Mouse (Mus musculus): ENCODE measurements around the gene Spata21. TPM values are rescaled to one million over a fixed set of nuclear protein-coding genes. Genes with fewer than 3 reads are reported as not detected.
"Not testable (repeated sequence)": the region's sequence is repeated elsewhere in the genome, so short reads cannot be mapped to it uniquely, and the experiment has no call there.

The Spata21 gene
- total and polyA plus RNA-seq, 2 experiments from 2014 or later, result 0.25 to 0.27 TPM

DNA sequence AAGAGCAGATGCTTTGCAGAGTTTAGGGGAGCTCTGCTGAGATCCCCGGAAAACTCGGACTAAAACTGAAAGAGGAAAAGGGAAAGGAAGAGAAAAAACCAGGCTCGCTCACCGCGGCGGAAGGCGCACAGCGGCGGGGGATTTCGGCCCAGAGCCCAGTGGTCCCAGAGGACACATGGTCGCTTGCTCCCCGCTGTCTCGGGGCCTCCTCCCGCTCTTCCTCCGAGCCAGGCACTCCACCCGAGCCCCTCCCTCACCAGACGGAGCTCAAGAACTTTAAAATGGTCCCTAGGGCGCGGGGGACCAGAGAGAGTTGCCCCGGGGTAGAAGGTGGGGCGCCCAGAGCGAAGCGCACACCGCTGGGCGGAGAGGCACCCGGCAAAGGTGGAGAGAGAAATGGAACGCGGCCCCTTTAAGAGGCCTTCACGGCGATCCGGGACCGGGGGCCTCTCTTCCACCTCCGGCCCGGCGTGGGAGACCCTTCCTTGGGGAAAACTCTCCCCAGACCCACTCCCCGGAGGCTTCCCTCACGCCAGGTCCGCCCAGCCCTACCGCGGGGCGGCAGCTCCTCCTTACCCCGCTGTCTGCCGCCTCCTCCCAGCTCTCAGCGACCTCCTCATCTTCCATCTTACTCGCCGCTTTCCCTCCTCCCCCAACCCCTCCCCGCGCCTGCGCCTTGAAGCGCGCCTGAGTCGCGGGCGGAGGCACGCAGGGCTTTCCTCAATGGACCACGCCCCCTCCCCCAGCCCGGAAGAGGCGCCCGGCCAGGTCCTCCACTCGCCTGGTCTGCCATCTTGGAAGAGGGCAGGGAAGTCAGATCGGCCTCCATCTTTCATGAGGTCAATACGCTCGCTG, 51.2 kb downstream of the Spata21 start, which contains the start of gene Szrd1:
Gene Szrd1 (minus strand): TSS at position 660 of the 855 bp plus-strand sequence.
- Histone ChIP-seq H3K36me3 (ENCODE audit: insufficient read depth, low read length) (no peaks in the 10 kb centered on the region), H3K4me1 (ENCODE audit: insufficient read depth, low read length) (peaks cover 10% of the 10 kb centered on the region; the same call in 1 of the 2 replicates), H3K4me3 (ENCODE audit: low read depth, low read length) (peak within 1 kb of the TSS; percentile 86), H3K27me3 (ENCODE audit: insufficient read depth, low read length) (no peaks in the 10 kb centered on the region), H3K9ac (replicated peaks; ENCODE audit: low read length, poor library complexity, severe bottlenecking) (peak within 1 kb of the TSS; percentile 79), H3K9me3 (ENCODE audit: low read length) (no peaks in the 10 kb centered on the region), H3K4me2 (ENCODE audit: low read depth, low read length, poor library complexity, severe bottlenecking) (peak within 1 kb of the TSS; percentile 82), H3K27ac (ENCODE audit: low read depth, low read length) (peak within 1 kb of the TSS; percentile 86)
- peak; percentile 1; the same call in 1 of the 2 replicates for TF ChIP-seq CTCF (IDR thresholded peaks at IDR 0.05)
- DNase-seq (ENCODE audit: low spot score) (peak; percentile 99), ATAC-seq (ENCODE audit: low FRiP score) (peak; percentile 96)
- WGBS, result under 1% methylated on average over 56 of the region's 63 CpGs

DNA sequence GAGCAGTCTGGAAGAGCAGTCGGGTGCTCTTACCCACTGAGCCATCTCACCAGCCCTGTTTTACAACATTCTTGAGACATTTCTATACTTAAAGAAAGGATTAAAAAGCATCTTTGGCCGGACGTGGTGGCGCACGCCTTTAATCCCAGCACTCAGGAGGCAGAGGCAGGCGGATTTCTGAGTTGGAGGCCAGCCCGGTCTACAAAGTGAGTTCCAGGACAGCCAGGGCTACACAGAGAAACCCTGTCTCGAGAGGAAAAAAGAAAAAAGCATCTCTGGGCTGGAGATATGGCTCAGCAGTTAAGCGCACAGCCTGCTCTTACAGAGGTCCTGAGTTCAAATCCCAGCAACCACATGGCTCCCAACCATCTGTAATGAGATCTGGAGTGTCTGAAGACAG, 52.2 kb downstream of the Spata21 start:
- not testable (repeated sequence) for H3K36me3 ChIP-seq (ENCODE audit: insufficient read depth, low read length); H3K4me1 ChIP-seq (ENCODE audit: insufficient read depth, low read length); H3K4me2 ChIP-seq (ENCODE audit: low read depth, low read length, poor library complexity, severe bottlenecking); ATAC-seq (ENCODE audit: low FRiP score); H3K27ac ChIP-seq (ENCODE audit: low read depth, low read length); H3K9ac ChIP-seq (replicated peaks; ENCODE audit: low read length, poor library complexity, severe bottlenecking); H3K27me3 ChIP-seq (ENCODE audit: insufficient read depth, low read length); H3K4me3 ChIP-seq (ENCODE audit: low read depth, low read length); DNase-seq (ENCODE audit: low spot score); H3K9me3 ChIP-seq (ENCODE audit: low read length)
- WGBS, result 86% methylated on average over 9 of the region's 9 CpGs

DNA sequence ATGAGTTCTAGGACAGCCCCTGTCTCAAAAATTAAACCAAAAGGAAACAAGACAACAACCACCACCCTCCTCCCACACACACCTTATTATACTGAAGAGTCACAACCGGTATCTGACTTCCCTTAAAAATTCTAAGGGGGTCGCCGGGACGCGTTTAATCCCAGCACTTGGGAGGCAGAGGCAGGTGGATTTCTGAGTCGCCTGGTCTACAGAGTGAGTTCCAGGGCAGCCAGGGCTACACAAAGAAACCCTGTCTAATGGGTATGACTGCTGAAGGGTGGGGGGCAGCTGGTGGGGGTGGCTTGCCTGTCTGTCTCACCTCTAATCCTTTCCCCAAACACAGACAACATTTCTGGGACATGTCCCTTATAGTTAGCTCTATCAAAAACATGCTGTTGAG, 52.8 kb downstream of the Spata21 start:
- H3K36me3 ChIP-seq (ENCODE audit: insufficient read depth, low read length), result no peaks in the 10 kb centered on the region
- no peak for DNase-seq (ENCODE audit: low spot score)
- WGBS, result 91% methylated on average over 6 of the region's 6 CpGs
- H3K27ac ChIP-seq (ENCODE audit: low read depth, low read length), result no peak overlapping the region
- H3K27me3 ChIP-seq (ENCODE audit: insufficient read depth, low read length), result no peaks in the 10 kb centered on the region
- no peak for TF ChIP-seq CTCF (IDR thresholded peaks at IDR 0.05)
- H3K4me3 ChIP-seq (ENCODE audit: low read depth, low read length), result no peak overlapping the region
- no peak overlapping the region for H3K9ac ChIP-seq (replicated peaks; ENCODE audit: low read length, poor library complexity, severe bottlenecking)
- no peak overlapping the region for H3K4me2 ChIP-seq (ENCODE audit: low read depth, low read length, poor library complexity, severe bottlenecking)
- no peak for ATAC-seq (ENCODE audit: low FRiP score)
- H3K4me1 ChIP-seq (ENCODE audit: insufficient read depth, low read length), result peaks cover 10% of the 10 kb centered on the region; the same call in 1 of the 2 replicates
- H3K9me3 ChIP-seq (ENCODE audit: low read length), result no peaks in the 10 kb centered on the region

DNA sequence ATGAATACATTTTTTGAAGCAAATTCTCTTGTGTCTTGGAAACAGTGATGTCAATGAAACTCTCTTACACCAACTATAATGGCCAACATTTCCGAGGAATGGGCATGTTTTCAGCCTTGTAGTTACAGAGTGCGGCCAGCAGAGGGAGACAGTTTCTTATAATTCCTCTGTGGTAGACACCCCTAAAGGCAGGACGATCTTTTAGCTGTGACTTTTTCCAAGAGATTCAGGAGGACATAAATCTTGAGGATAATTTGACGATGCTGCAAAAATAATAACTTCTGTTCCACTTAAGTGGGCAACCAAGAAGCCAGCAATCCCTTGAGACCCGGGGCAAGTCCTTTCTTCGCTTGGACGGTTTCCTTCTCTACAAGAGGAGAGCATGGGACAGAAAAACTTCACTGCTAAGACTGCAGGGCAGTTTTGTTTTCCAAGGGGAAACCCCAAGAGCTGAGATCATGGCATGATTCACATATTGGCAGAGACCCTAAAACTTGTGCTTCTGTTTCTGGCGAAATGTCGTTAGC, 54.2 kb downstream of the Spata21 start:
- Histone ChIP-seq H3K4me1 (ENCODE audit: insufficient read depth, low read length) (0 out of 2 replicates have a peak, but pooled peaks cover 6% of the 10 kb centered on the region), H3K9me3 (ENCODE audit: low read length) (no peaks in the 10 kb centered on the region), H3K27me3 (ENCODE audit: insufficient read depth, low read length) (no peaks in the 10 kb centered on the region), H3K27ac (ENCODE audit: low read depth, low read length) (no peak overlapping the region), H3K4me2 (ENCODE audit: low read depth, low read length, poor library complexity, severe bottlenecking) (no peak overlapping the region), H3K4me3 (ENCODE audit: low read depth, low read length) (no peak overlapping the region), H3K9ac (replicated peaks; ENCODE audit: low read length, poor library complexity, severe bottlenecking) (no peak overlapping the region), H3K36me3 (ENCODE audit: insufficient read depth, low read length) (no peaks in the 10 kb centered on the region)
- peak; percentile 91 for TF ChIP-seq CTCF (IDR thresholded peaks at IDR 0.05)
- DNase-seq (ENCODE audit: low spot score), result peak; percentile 79
- no peak for ATAC-seq (ENCODE audit: low FRiP score)
- 28% methylated on average over 9 of the region's 9 CpGs for WGBS

DNA sequence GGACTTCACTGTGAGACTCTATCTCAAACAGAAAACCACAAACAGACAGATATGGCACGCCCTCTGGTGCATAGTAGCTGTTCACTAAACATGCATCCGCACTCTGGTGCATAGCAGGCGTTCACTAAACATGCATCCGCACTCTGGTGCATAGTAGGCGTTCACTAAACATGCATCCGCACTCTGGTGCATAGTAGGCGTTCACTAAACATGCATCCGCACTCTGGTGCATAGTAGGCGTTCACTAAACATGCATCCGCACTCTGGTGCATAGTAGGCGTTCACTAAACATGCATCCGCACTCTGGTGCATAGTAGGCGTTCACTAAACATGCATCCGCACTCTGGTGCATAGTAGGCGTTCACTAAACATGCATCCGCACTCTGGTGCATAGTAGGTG, 57.0 kb downstream of the Spata21 start:
- not testable (repeated sequence) for ATAC-seq (ENCODE audit: low FRiP score); H3K9ac ChIP-seq (replicated peaks; ENCODE audit: low read length, poor library complexity, severe bottlenecking); H3K27me3 ChIP-seq (ENCODE audit: insufficient read depth, low read length); H3K27ac ChIP-seq (ENCODE audit: low read depth, low read length); DNase-seq (ENCODE audit: low spot score); H3K4me2 ChIP-seq (ENCODE audit: low read depth, low read length, poor library complexity, severe bottlenecking); H3K36me3 ChIP-seq (ENCODE audit: insufficient read depth, low read length); H3K9me3 ChIP-seq (ENCODE audit: low read length); H3K4me1 ChIP-seq (ENCODE audit: insufficient read depth, low read length); H3K4me3 ChIP-seq (ENCODE audit: low read depth, low read length)
- 95% methylated on average over 8 of the region's 16 CpGs for WGBS

DNA sequence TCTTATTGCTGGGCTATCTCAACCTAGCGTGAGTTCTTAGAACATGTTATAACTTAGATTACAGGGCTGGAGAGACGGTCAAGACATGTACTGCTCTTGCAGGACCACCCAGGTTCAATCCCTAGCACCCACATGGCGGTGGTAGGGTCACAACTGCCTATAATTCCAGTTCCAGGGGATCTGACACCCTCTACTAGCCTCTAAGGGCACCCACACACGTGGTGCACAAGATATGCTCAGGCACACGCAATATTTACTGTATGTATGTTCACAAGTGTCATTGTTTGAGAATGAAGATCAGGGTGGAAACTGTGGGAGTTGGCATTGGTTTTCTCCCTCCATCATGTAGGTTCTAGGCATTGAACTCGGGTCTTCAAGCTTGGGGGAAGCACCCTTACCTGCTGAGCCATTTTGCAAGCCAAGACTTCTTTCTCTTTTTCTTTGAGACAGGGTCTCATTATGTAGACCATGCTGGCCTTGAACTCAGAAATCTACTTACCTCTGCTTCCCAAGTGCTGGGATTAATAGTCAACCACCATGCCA, 58.4 kb downstream of the Spata21 start:
- 97% methylated on average over 6 of the region's 6 CpGs for WGBS
- Histone ChIP-seq H3K36me3 (ENCODE audit: insufficient read depth, low read length) (no peaks in the 10 kb centered on the region), H3K27me3 (ENCODE audit: insufficient read depth, low read length) (no peaks in the 10 kb centered on the region), H3K4me1 (ENCODE audit: insufficient read depth, low read length) (peaks cover 5% of the 10 kb centered on the region), H3K9ac (replicated peaks; ENCODE audit: low read length, poor library complexity, severe bottlenecking) (no peak overlapping the region), H3K9me3 (ENCODE audit: low read length) (no peaks in the 10 kb centered on the region), H3K4me3 (ENCODE audit: low read depth, low read length) (no peak overlapping the region), H3K27ac (ENCODE audit: low read depth, low read length) (no peak overlapping the region), H3K4me2 (ENCODE audit: low read depth, low read length, poor library complexity, severe bottlenecking) (no peak overlapping the region)
- ATAC-seq (ENCODE audit: low FRiP score), result no peak
- no peak for DNase-seq (ENCODE audit: low spot score)
- no peak for TF ChIP-seq CTCF (IDR thresholded peaks at IDR 0.05)
